Mouse (Mus musculus) heart, postnatal 10 days (tissue): ENCODE measurements around the gene Med31. TPM values are rescaled to one million over a fixed set of nuclear protein-coding genes. Genes with fewer than 3 reads are reported as not detected.
"Not testable (repeated sequence)": the region's sequence is repeated elsewhere in the genome, so short reads cannot be mapped to it uniquely, and the experiment has no call there.

Experiments
- DNase-seq, 2 experiments: peaks; one replicate each; pipeline ENCODE4 v3.0.0; 2021
- intact Hi-C: fragments of 180-260 bp; cut with DNase I; formaldehyde crosslinking; loops from one replicate; pipeline ENCODE4 v1.15.1; 2025
- total RNA-seq, 2 experiments: library from RNA; stranded (reverse); gene quantifications; 2 replicates each; pipeline ENCODE4 v1.2.3; 2021

Med31 gene
- total RNA-seq, 2 experiments from 2014 or later = 10.5 to 10.6 TPM

GRCm38 (mm10) chr11:72206341-72207203, 8.8 kb downstream of the Med31 start, which contains the start of gene Gm43951:
TSS of gene Gm43951 (minus strand) at chr11:72206840.
- DNase-seq = peak; percentile 20 to 41
- intact Hi-C loops = loop anchor here (5.0 kb wide), 1 partner anchor 154 kb away; no protein-coding TSS in a partner anchor

GRCm38 (mm10) chr11:72205256-72205655, 10.1 kb downstream of the Med31 start:
- no peak for DNase-seq
- intact Hi-C loops = loop anchor here (5.0 kb wide), 1 partner anchor 153 kb away; no protein-coding TSS in a partner anchor

GRCm38 (mm10) chr11:72203440-72203839, 12.0 kb downstream of the Med31 start:
- DNase-seq = no peak
- intact Hi-C loops = no loop called here

GRCm38 (mm10) chr11:72196506-72196905, 18.9 kb downstream of the Med31 start:
- DNase-seq = peak in 1 of 2 experiments; percentile 15
- intact Hi-C loops = no loop called here

GRCm38 (mm10) chr11:72194259-72194658, 21.1 kb downstream of the Med31 start:
- DNase-seq = no peak
- intact Hi-C loops = no loop called here

- intact Hi-C loops = no loop called here
- DNase-seq = no peak
Observed at GRCm38 (mm10) chr11:72190857-72191256, 24.5 kb downstream of the Med31 start.

GRCm38 (mm10) chr11:72184252-72184651, 31.1 kb downstream of the Med31 start:
- no peak for DNase-seq
- intact Hi-C loops = no loop called here

GRCm38 (mm10) chr11:72181136-72181535, 34.3 kb downstream of the Med31 start:
- no peak for DNase-seq
- intact Hi-C loops = no loop called here

GRCm38 (mm10) chr11:72180556-72180955, 34.8 kb downstream of the Med31 start:
- intact Hi-C loops = no loop called here
- no peak for DNase-seq

GRCm38 (mm10) chr11:72176553-72176952, 38.8 kb downstream of the Med31 start:
- intact Hi-C loops = no loop called here
- no peak for DNase-seq

- DNase-seq = no peak
- intact Hi-C loops = no loop called here
Observed at GRCm38 (mm10) chr11:72175966-72176365, 39.4 kb downstream of the Med31 start.

GRCm38 (mm10) chr11:72174721-72175120, 40.7 kb downstream of the Med31 start:
- DNase-seq = no peak
- intact Hi-C loops = no loop called here

GRCm38 (mm10) chr11:72173506-72173905, 41.9 kb downstream of the Med31 start:
- intact Hi-C loops = no loop called here
- no peak for DNase-seq

- DNase-seq, intact Hi-C loops: not testable (repeated sequence)
Observed at GRCm38 (mm10) chr11:72171906-72172305, 43.5 kb downstream of the Med31 start.

GRCm38 (mm10) chr11:72169871-72170270, 45.5 kb downstream of the Med31 start:
- no peak for DNase-seq
- intact Hi-C loops = no loop called here

- no peak for DNase-seq
- intact Hi-C loops = no loop called here
Observed at GRCm38 (mm10) chr11:72163198-72163597, 52.2 kb downstream of the Med31 start.

Other genes starting within 250 kb of the Med31 start
- gene Aipl1, start 178.1 kb downstream of the Med31 start, total RNA-seq = under 1 TPM; 0.15 to 0.17 TPM
- gene Pimreg, start 173.6 kb downstream of the Med31 start, total RNA-seq = 10 to 100 TPM; 14.3 to 17.7 TPM
- gene Pitpnm3, start 79.8 kb downstream of the Med31 start, total RNA-seq = 1 to 10 TPM; 1.3 to 2.1 TPM
- gene Gm43951, start 8.8 kb downstream of the Med31 start, total RNA-seq = under 1 TPM; 0.25 to 0.26 TPM
- 1 to 10 TPM; 3.8 to 4.7 TPM for gene 4933427D14Rik, start 8.1 kb downstream of the Med31 start, total RNA-seq
- gene Txndc17, start 8.0 kb downstream of the Med31 start, total RNA-seq = 10 to 100 TPM; 48.7 to 51.9 TPM
- gene Slc13a5, start 51.6 kb upstream of the Med31 start, total RNA-seq = not detected
- gene Xaf1, start 86.0 kb upstream of the Med31 start, total RNA-seq = 10 to 100 TPM in 1 of 2 experiments, 1 to 10 TPM in 1; 9.1 to 11.6 TPM
- not detected for gene Fbxo39, start 98.9 kb upstream of the Med31 start, total RNA-seq
- gene Tekt1, start 146.8 kb upstream of the Med31 start, total RNA-seq = under 1 TPM in 1 of 2 experiments, not detected in 1; 0.19 TPM
- gene Smtnl2, start 196.1 kb upstream of the Med31 start, total RNA-seq = 10 to 100 TPM; 39.0 to 40.9 TPM
- not detected for gene Ggt6, start 219.9 kb upstream of the Med31 start, total RNA-seq
- gene Mybbp1a, start 225.8 kb upstream of the Med31 start, total RNA-seq = 10 to 100 TPM; 47.0 to 50.0 TPM